Mouse (Mus musculus) stomach, embryonic 16.5 days (tissue): ENCODE results near the gene Gopc. TPM values are rescaled to one million over a fixed set of nuclear protein-coding genes. Genes with fewer than 3 reads are reported as not detected.
A peak's percentile ranks its signal among the peaks of the same experiment; 100 is the strongest.

ENCODE experiments used
- ATAC-seq: fragments of 200-750 bp; cut with Nextera tagmentation; 2 replicates; pipeline ENCODE4 v1.8.0; 2017; ENCODE audit warnings: moderate number of reproducible peaks, moderate TSS enrichment; ENCODE audit not compliant: insufficient read depth, low FRiP score
- H3K27ac ChIP-seq: fragments of 300-500 bp; sonication (generic); 2 replicates; pipeline ENCODE4 v1.5.1; 2014; ENCODE audit warnings: low read length
- H3K27me3 ChIP-seq: fragments of 300-500 bp; sonication (generic); 2 replicates; pipeline ENCODE4 v1.6.1; 2014; ENCODE audit warnings: low read length, control low read depth, mixed read lengths; ENCODE audit not compliant: control insufficient read depth, insufficient read depth
- H3K36me3 ChIP-seq: fragments of 300-500 bp; sonication (generic); 2 replicates; pipeline ENCODE4 v1.6.1; 2014; ENCODE audit warnings: low read length; ENCODE audit not compliant: control insufficient read depth, insufficient read depth
- H3K4me1 ChIP-seq: fragments of 300-500 bp; sonication (generic); 2 replicates; pipeline ENCODE4 v1.6.1; 2014; ENCODE audit warnings: low read length, control low read depth, mixed read lengths; ENCODE audit not compliant: control insufficient read depth, insufficient read depth
- H3K4me2 ChIP-seq: fragments of 300-500 bp; sonication (generic); 2 replicates; pipeline ENCODE4 v1.6.1; 2014; ENCODE audit warnings: low read depth, low read length, mixed read lengths
- H3K4me3 ChIP-seq: fragments of 300-500 bp; sonication (generic); replicated peaks from 2 replicates; pipeline ENCODE4 v1.5.1; 2014; ENCODE audit warnings: mild to moderate bottlenecking, low read length
- H3K9ac ChIP-seq: fragments of 300-500 bp; sonication (generic); 2 replicates; pipeline ENCODE4 v1.6.1; 2014; ENCODE audit warnings: low read length
- H3K9me3 ChIP-seq: fragments of 300-500 bp; sonication (generic); replicated peaks from 2 replicates; pipeline ENCODE4 v1.6.1; 2016; ENCODE audit warnings: low read length, control low read depth; ENCODE audit not compliant: control insufficient read depth
- WGBS: fragments of 180-500 bp; shearing (Covaris S2); extraction: QIAGEN DNeasy Blood & Tissue Kit; methylation state at CpG from one replicate; pipeline ENCODE4 v1.1.7; 2014; 5-methylcytosine and 5-hydroxymethylcytosine counted together
- polyA plus RNA-seq: library from polyadenylated mRNA; unstranded; fragments of >200 nt; fragmentation: Nextera tagmentation; extraction: Ambion mirVana; gene quantifications from 2 replicates; pipeline ENCODE4 v1.2.1, GENCODE M21; 2015

The Gopc gene
- polyA plus RNA-seq, 1 experiment from 2014 or later: 17.8 TPM

DNA sequence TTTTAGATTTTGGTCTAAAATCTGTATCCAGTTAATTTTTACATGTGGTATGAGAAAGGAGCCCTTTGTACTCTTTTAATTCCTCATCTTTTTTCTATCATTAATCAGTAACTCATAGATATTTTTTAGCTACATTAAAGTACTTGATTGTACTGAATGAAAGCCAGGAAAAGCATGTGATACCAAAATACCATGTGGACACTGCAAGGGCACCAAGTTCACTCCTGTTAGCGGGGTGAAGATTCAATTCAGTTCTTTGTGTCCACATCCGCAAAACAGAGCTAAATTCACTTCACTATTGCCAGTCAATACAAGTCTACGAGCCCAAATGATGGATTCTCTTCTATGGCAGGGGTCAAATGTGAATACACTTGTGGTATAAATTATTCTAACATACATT is 14.7 kb upstream of the Gopc start:
- no peak overlapping the region for H3K9ac ChIP-seq
- ATAC-seq: no peak
- 91% methylated on average over 3 of the region's 3 CpGs for WGBS

DNA sequence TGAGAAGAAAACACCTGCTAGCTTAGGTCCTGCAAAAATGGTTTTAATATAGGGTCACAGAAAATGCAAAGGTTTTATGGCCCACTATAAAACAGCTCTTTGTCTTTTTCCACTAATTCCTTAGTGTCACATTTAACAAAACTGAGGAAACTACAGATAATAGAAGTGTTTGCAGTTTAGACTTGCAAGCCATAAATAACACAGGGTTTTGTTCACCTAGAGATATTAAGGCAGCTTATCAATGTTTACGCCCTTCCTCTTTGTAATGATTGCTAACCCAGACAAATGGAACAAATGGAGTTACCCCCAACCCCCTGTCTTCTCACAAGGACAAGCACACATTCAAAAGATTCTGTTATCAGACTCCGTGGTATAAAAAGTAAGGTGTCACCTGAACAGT is 9.3 kb upstream of the Gopc start:
- Histone ChIP-seq H3K9me3 (no peaks in the 10 kb centered on the region), H3K4me1 (no peaks in the 10 kb centered on the region), H3K27ac (no peak overlapping the region), H3K9ac (no peak overlapping the region), H3K27me3 (no peaks in the 10 kb centered on the region), H3K4me3 (no peak overlapping the region), H3K36me3 (no peaks in the 10 kb centered on the region), H3K4me2 (no peak overlapping the region)
- 54% methylated on average over 2 of the region's 2 CpGs for WGBS
- no peak for ATAC-seq

More for the DNA sequence above, 14.7 kb upstream of the Gopc start:
- Histone ChIP-seq H3K9me3 (no peaks in the 10 kb centered on the region), H3K4me1 (no peaks in the 10 kb centered on the region), H3K36me3 (no peaks in the 10 kb centered on the region), H3K4me2 (no peak overlapping the region), H3K27me3 (no peaks in the 10 kb centered on the region), H3K27ac (no peak overlapping the region), H3K4me3 (no peak overlapping the region)

- no peaks in the 10 kb centered on the region for H3K9me3 ChIP-seq
- ATAC-seq: no peak
- H3K4me2 ChIP-seq: no peak overlapping the region
- H3K36me3 ChIP-seq: no peaks in the 10 kb centered on the region
- 67% methylated on average over 3 of the region's 3 CpGs for WGBS
- no peak overlapping the region for H3K4me3 ChIP-seq
- H3K4me1 ChIP-seq: no peaks in the 10 kb centered on the region
- H3K27ac ChIP-seq: no peak overlapping the region
- H3K27me3 ChIP-seq: no peaks in the 10 kb centered on the region
- H3K9ac ChIP-seq: no peak overlapping the region
Observed at GRCm38 (mm10) chr10:52389438-52389837, 7.5 kb upstream of the Gopc start.

DNA sequence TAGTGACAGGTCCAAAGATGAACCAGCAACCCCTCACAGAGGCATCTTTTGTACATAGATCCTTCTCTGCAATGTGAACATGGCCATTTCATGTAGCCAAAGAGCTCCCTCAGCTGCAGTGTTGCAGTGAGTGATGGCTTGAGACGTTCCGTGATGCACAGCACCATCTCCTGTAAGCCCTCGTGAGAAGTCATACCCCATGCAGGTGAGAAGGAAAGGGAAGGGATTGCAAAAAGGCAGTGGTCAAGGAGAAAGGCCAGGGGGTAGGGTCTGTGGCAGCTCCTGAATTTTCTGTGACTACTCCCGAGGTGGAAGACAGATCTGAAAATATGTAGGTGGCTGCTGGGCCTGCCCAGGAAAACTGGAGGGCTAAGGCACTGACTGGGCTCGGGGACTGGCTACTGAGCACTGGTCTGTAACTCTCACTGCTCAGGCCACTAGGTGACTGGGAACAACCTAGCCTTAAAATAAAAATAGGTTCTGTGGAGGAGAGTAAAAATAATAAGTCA is 7.1 kb upstream of the Gopc start, which contains the start of gene Nepn:
Nepn (plus strand) TSS at position 51 of the 509 bp plus-strand sequence.
- no peaks in the 10 kb centered on the region for H3K36me3 ChIP-seq
- WGBS: 65% methylated on average over 5 of the region's 5 CpGs
- no peak for ATAC-seq
- H3K4me2 ChIP-seq: no peak within 1 kb of the TSS
- no peak within 1 kb of the TSS for H3K9ac ChIP-seq
- no peak within 1 kb of the TSS for H3K4me3 ChIP-seq
- no peaks in the 10 kb centered on the region for H3K9me3 ChIP-seq
- no peak within 1 kb of the TSS for H3K27ac ChIP-seq
- H3K27me3 ChIP-seq: no peaks in the 10 kb centered on the region
- no peaks in the 10 kb centered on the region for H3K4me1 ChIP-seq

DNA sequence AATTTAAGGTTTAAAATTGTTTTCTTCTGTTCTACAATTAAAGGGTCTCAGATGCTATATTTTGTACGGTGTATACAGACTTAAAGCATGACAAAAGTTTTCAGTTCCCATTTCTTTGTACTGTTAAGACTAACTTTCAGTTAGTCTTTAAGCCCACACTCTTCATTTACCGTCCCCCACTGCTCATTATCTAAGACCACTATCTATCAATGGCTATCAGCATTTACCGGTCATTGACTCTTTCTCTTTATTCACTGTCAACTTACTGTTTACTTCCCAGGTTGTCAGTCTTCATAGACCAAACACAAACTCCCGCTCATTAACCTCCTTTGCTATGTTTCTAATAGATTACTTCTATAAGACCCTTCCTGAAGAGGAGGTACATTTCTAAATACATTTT is 5.3 kb upstream of the Gopc start:
- Histone ChIP-seq H3K4me2 (no peak overlapping the region), H3K4me3 (no peak overlapping the region), H3K4me1 (peaks cover 4% of the 10 kb centered on the region; the same call in 1 of the 2 replicates), H3K27me3 (no peaks in the 10 kb centered on the region), H3K36me3 (no peaks in the 10 kb centered on the region), H3K27ac (no peak overlapping the region), H3K9me3 (no peaks in the 10 kb centered on the region), H3K9ac (no peak overlapping the region)
- ATAC-seq: no peak
- WGBS: 41% methylated on average over 4 of the region's 4 CpGs

DNA sequence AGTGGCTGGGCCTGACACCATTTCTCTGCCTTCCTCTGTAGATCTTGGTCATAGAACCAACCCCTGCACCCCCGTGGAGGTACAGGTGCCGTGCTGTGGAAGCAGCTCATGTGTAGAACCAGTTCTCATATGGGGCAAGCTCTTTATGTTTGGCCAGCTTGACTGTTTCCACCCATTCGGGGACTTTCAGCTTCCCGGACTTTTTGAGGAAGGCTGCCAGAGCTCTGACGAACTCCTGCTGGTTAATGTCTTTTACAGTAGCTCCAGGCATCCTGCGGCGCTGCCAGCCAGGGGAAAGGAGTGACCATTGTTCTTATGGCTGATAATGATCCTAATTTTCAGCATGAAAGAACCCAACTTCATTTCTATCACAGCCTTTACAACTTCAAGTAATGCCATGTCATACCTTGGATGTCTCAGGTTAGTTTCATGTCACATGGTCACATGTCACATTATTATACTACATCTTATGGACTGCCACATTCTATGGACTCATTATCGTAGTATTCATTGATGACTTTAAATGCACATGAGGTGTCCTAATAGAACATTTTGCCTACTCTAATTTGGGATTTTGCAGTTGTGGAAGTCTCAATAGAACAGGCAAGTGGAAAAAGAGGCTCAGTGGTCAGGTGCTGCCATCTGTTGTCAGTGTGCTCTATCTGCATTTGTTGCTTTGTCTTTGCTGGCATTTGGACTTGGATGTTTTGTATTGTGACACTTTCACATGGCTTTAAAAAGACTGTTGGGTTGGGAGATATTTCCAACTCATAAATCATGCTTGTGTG is 3.1 kb upstream of the Gopc start:
- Histone ChIP-seq H3K27ac (no peak overlapping the region), H3K36me3 (no peaks in the 10 kb centered on the region), H3K27me3 (no peaks in the 10 kb centered on the region), H3K9me3 (no peaks in the 10 kb centered on the region), H3K4me3 (no peak overlapping the region), H3K9ac (no peak overlapping the region), H3K4me2 (no peak overlapping the region), H3K4me1 (peaks cover 9% of the 10 kb centered on the region; the same call in 1 of the 2 replicates)
- no peak for ATAC-seq
- 46% methylated on average over 8 of the region's 8 CpGs for whole genome bisulfite sequencing

- ATAC-seq: no peak
- Histone ChIP-seq H3K4me3 (no peak overlapping the region), H3K9me3 (no peaks in the 10 kb centered on the region), H3K27me3 (no peaks in the 10 kb centered on the region), H3K4me2 (no peak overlapping the region), H3K27ac (no peak overlapping the region), H3K4me1 (peaks cover 9% of the 10 kb centered on the region; the same call in 1 of the 2 replicates), H3K9ac (no peak overlapping the region), H3K36me3 (no peaks in the 10 kb centered on the region)
- 84% methylated on average over 1 of the region's 1 CpGs for WGBS
Observed at GRCm38 (mm10) chr10:52383522-52383921, 1.6 kb upstream of the Gopc start.

GRCm38 (mm10) chr10:52383022-52383421 is 1.1 kb upstream of the Gopc start:
- Histone ChIP-seq H3K9ac (peak overlapping the region; percentile 92), H3K27me3 (no peaks in the 10 kb centered on the region)
- 54% methylated on average over 6 of the region's 6 CpGs for WGBS

DNA sequence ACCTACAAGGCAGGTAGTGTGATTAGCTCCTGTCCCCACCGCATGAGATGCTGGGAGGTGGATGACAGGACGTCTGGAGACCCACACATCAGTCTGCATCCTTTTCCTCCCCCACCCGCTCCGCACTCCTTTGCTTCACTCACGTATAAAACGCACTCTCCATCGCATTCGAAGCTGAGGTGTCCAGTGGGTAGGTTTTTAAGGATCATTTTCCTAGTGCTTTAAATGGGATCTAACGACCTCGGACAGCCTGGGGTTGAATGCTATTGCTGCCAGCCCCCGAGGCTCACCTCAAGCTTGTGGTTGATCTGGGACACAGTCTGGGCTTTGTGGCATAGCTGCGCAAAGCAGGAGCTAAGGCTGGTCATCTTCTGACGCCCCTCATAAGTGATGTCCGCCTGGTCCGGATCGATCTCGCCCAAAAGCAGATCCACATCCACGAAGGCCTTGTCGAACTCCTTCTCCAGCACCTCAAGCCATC is 563 bp downstream of the Gopc start:
- Histone ChIP-seq H3K4me3 (peak overlapping the region; percentile 79), H3K9me3 (no peaks in the 10 kb centered on the region)
- WGBS: under 1% methylated on average over 19 of the region's 19 CpGs

More at GRCm38 (mm10) chr10:52383022-52383421, 1.1 kb upstream of the Gopc start:
- H3K4me1 ChIP-seq: peaks cover 9% of the 10 kb centered on the region; the same call in 1 of the 2 replicates
- H3K4me3 ChIP-seq: peak overlapping the region; percentile 79
- ATAC-seq: no peak
- H3K27ac ChIP-seq: peak overlapping the region; percentile 99
- no peaks in the 10 kb centered on the region for H3K9me3 ChIP-seq
- no peaks in the 10 kb centered on the region for H3K36me3 ChIP-seq
- H3K4me2 ChIP-seq: peak overlapping the region; percentile 82

More for the DNA sequence above, 563 bp downstream of the Gopc start:
- Histone ChIP-seq H3K9ac (peak overlapping the region; percentile 89), H3K4me1 (peaks cover 9% of the 10 kb centered on the region; the same call in 1 of the 2 replicates), H3K36me3 (no peaks in the 10 kb centered on the region), H3K27me3 (no peaks in the 10 kb centered on the region), H3K4me2 (peak overlapping the region; percentile 92), H3K27ac (peak overlapping the region; percentile 99)
- ATAC-seq: peak; percentile 23; the same call in 1 of the 2 replicates
